Mouse (Mus musculus) erythroblast, embryonic 14.5 days (primary cell): ENCODE data around the gene Zfp618.

Experiments used
- GATA1 ChIP-seq: IDR thresholded peaks from 2 replicates; pipeline ENCODE4 v1.6.1; 2012; ENCODE audit warnings: low read length, inconsistent platforms, mixed read lengths
- TAL1 ChIP-seq: IDR thresholded peaks from 3 replicates; pipeline ENCODE4 v1.6.1; 2012; ENCODE audit warnings: low read length, inconsistent platforms, mixed read lengths

- no peak for TF ChIP-seq GATA1
- no peak for TF ChIP-seq TAL1
These were observed 44.9 kb downstream of the Zfp618 start for GRCm38 (mm10) chr4:63010226-63010625.
